8 mouse cellular contexts compared by ENCODE assay signal in genomic region chr5:142819385-142820275, GRCm38 (mm10). TPM values are rescaled to one million over a fixed set of nuclear protein-coding genes. Genes with fewer than 3 reads are reported as not detected.
DNase-seq lines count a peak whose midpoint lies in the region; ATAC-seq and TF ChIP-seq lines count a peak whose summit lies in the region.

No protein-coding gene starts in this region.

- peak overlapping the region; percentile 94 for H3K9ac ChIP-seq in embryonic facial prominence, embryonic 15.5 days
- H3K9ac ChIP-seq in heart, embryonic 13.5 days: peak overlapping the region; percentile 98
- peak overlapping the region; percentile 98 for H3K9ac ChIP-seq in kidney, embryonic 16.5 days (replicated peaks; ENCODE audit: low read length)
- peak overlapping the region; percentile 83 for H3K9ac ChIP-seq in liver, adult 2 months (ENCODE audit: low read depth, low read length)
- H3K9ac ChIP-seq in neural tube, embryonic 11.5 days (ENCODE audit: low read length): peak overlapping the region; percentile 100

- no peaks in the 10 kb centered on the region for H3K36me3 ChIP-seq in embryonic facial prominence, embryonic 15.5 days
- H3K36me3 ChIP-seq in heart, embryonic 13.5 days: no peaks in the 10 kb centered on the region
- no peaks in the 10 kb centered on the region for H3K36me3 ChIP-seq in kidney, embryonic 16.5 days (ENCODE audit: insufficient read depth, low read length)
- H3K36me3 ChIP-seq in liver, adult 2 months (ENCODE audit: control insufficient read depth, insufficient read depth, low read length): no peaks in the 10 kb centered on the region
- H3K36me3 ChIP-seq in neural tube, embryonic 11.5 days (ENCODE audit: control insufficient read depth, insufficient read depth, low read length): no peaks in the 10 kb centered on the region

- H3K4me3 ChIP-seq in embryonic facial prominence, embryonic 15.5 days (replicated peaks): peak overlapping the region; percentile 91
- peak overlapping the region; percentile 94 for H3K4me3 ChIP-seq in heart, embryonic 13.5 days
- H3K4me3 ChIP-seq in kidney, embryonic 16.5 days (ENCODE audit: low read length): peak overlapping the region; percentile 74
- H3K4me3 ChIP-seq in liver, adult 2 months (ENCODE audit: insufficient read depth, low read depth, low read length): peak overlapping the region; percentile 76
- peak overlapping the region; percentile 98 for H3K4me3 ChIP-seq in neural tube, embryonic 11.5 days (ENCODE audit: low read depth, low read length)

- no peak; the same call in 1 of the 2 replicates for ATAC-seq in embryonic facial prominence, embryonic 15.5 days (ENCODE audit: insufficient number of reproducible peaks, low FRiP score, low TSS enrichment, low read depth)
- no peak for ATAC-seq in heart, embryonic 13.5 days (ENCODE audit: extremely low read depth, insufficient number of reproducible peaks, low FRiP score, low TSS enrichment)
- ATAC-seq in kidney, embryonic 16.5 days (ENCODE audit: low FRiP score, low TSS enrichment): no peak
- ATAC-seq in neural tube, embryonic 11.5 days (ENCODE audit: insufficient read depth, low FRiP score, low TSS enrichment): no peak

- no peaks in the 10 kb centered on the region for H3K27me3 ChIP-seq in embryonic facial prominence, embryonic 15.5 days
- no peaks in the 10 kb centered on the region for H3K27me3 ChIP-seq in heart, embryonic 13.5 days (replicated peaks)
- H3K27me3 ChIP-seq in kidney, embryonic 16.5 days (ENCODE audit: insufficient read depth, low read length): no peaks in the 10 kb centered on the region
- H3K27me3 ChIP-seq in liver, adult 2 months (ENCODE audit: control insufficient read depth, insufficient read depth, low read length): no peaks in the 10 kb centered on the region
- no peaks in the 10 kb centered on the region for H3K27me3 ChIP-seq in neural tube, embryonic 11.5 days (ENCODE audit: control insufficient read depth, insufficient read depth, low read length)

- peak overlapping the region; percentile 100 for H3K27ac ChIP-seq in embryonic facial prominence, embryonic 15.5 days (replicated peaks)
- H3K27ac ChIP-seq in heart, embryonic 13.5 days (replicated peaks): peak overlapping the region; percentile 100
- peak overlapping the region; percentile 100 for H3K27ac ChIP-seq in kidney, embryonic 16.5 days (ENCODE audit: low read length)
- peak overlapping the region; percentile 93 for H3K27ac ChIP-seq in liver, adult 2 months (replicated peaks; ENCODE audit: insufficient read depth, low read depth, low read length)
- H3K27ac ChIP-seq in neural tube, embryonic 11.5 days (ENCODE audit: low read depth, low read length): peak overlapping the region; percentile 100

- peaks cover 24% of the 10 kb centered on the region for H3K4me1 ChIP-seq in embryonic facial prominence, embryonic 15.5 days
- H3K4me1 ChIP-seq in heart, embryonic 13.5 days: peaks cover 18% of the 10 kb centered on the region
- peaks cover 21% of the 10 kb centered on the region for H3K4me1 ChIP-seq in kidney, embryonic 16.5 days (ENCODE audit: insufficient read depth, low read length)
- H3K4me1 ChIP-seq in liver, adult 2 months (ENCODE audit: control insufficient read depth, insufficient read depth, low read length): peaks cover 6% of the 10 kb centered on the region
- peaks cover 11% of the 10 kb centered on the region for H3K4me1 ChIP-seq in neural tube, embryonic 11.5 days (ENCODE audit: control insufficient read depth, insufficient read depth, low read length)

- H3K4me2 ChIP-seq in embryonic facial prominence, embryonic 15.5 days (replicated peaks): peak overlapping the region; percentile 73
- H3K4me2 ChIP-seq in heart, embryonic 13.5 days: peak overlapping the region; percentile 76
- peak overlapping the region; percentile 87 for H3K4me2 ChIP-seq in kidney, embryonic 16.5 days (replicated peaks; ENCODE audit: low read depth, low read length)
- H3K4me2 ChIP-seq in neural tube, embryonic 11.5 days (ENCODE audit: low read depth): peak overlapping the region; percentile 78

- H3K9me3 ChIP-seq in embryonic facial prominence, embryonic 15.5 days (replicated peaks): no peaks in the 10 kb centered on the region
- no peaks in the 10 kb centered on the region for H3K9me3 ChIP-seq in heart, embryonic 13.5 days
- no peaks in the 10 kb centered on the region for H3K9me3 ChIP-seq in kidney, embryonic 16.5 days (ENCODE audit: low read length)
- H3K9me3 ChIP-seq in neural tube, embryonic 11.5 days (ENCODE audit: control insufficient read depth, low read length): no peaks in the 10 kb centered on the region

- peak; percentile 83 for DNase-seq in 3T3-L1 (ENCODE audit: low read depth, low spot score)
- peak; percentile 77 for DNase-seq in adrenal gland, postnatal 10 days
- peak; percentile 43 for DNase-seq in liver, adult 2 months (ENCODE audit: extremely low read depth, low read depth, low spot score)
- peak; percentile 85 for DNase-seq in neural tube, embryonic 11.5 days (ENCODE audit: low spot score)
- DNase-seq in urinary bladder, postnatal 14 days (ENCODE audit: low spot score): peak; percentile 72

- no peak for TF ChIP-seq CTCF in liver, adult 2 months (IDR thresholded peaks at IDR 0.05; ENCODE audit: low read depth, low read length)

- no peak for TF ChIP-seq POLR2A in liver, adult 2 months (IDR thresholded peaks at IDR 0.05; ENCODE audit: extremely low read depth, insufficient read depth, low read length)

- WGBS in embryonic facial prominence, embryonic 15.5 days: under 1% methylated on average over 35 of the region's 36 CpGs
- under 1% methylated on average over 36 of the region's 36 CpGs for WGBS in heart, embryonic 13.5 days
- 0% methylated on average over 36 of the region's 36 CpGs for WGBS in kidney, embryonic 16.5 days
- 1% methylated on average over 36 of the region's 36 CpGs for WGBS in liver, adult 2 months
- under 1% methylated on average over 36 of the region's 36 CpGs for WGBS in neural tube, embryonic 11.5 days

- H3K79me2 ChIP-seq in liver, adult 2 months (ENCODE audit: control insufficient read depth, insufficient read depth, low read length): peaks cover 6% of the 10 kb centered on the region; the same call in 1 of the 2 replicates

RNA-seq across cellular contexts. Expression of gene Tnrc18, which starts 2.2 kb away (rescaled TPM):
- total RNA-seq in adrenal gland, postnatal 10 days (2021): 10 to 100 TPM; 77.5 to 98.6 TPM
- 39.1 and 43.4 TPM in 2 replicates for polyA plus RNA-seq in embryonic facial prominence, embryonic 15.5 days (2015; fragmentation: Nextera tagmentation; extraction: Ambion mirVana)
- 15.9 and 18.6 TPM in 2 replicates for polyA plus RNA-seq in heart, embryonic 13.5 days (2015; fragmentation: Nextera tagmentation; extraction: Ambion mirVana)
- 18.2 and 20.6 TPM in 2 replicates for polyA plus RNA-seq in kidney, embryonic 16.5 days (2015; fragmentation: Nextera tagmentation; extraction: Ambion mirVana)
- 4.0 and 9.0 TPM in 2 replicates for total RNA-seq in liver, adult 2 months (2014; rRNA removed)
- 14.5 and 17.8 TPM in 2 replicates for polyA plus RNA-seq in liver, adult 2 months (2012; rRNA removed)
- 32.5 and 34.7 TPM in 2 replicates for polyA plus RNA-seq in neural tube, embryonic 11.5 days (2014; fragmentation: Nextera tagmentation; extraction: Ambion mirVana)
